Mouse (Mus musculus) natural killer cell, adult 2 months (primary cell): ENCODE measurements around the gene Rab31.

Source experiments
- DNase-seq, 2 experiments: peaks; one replicate each; pipeline ENCODE4 v3.0.0; 2022; ENCODE audit warnings: low spot score in 2 of 2

Rab31 gene

DNA sequence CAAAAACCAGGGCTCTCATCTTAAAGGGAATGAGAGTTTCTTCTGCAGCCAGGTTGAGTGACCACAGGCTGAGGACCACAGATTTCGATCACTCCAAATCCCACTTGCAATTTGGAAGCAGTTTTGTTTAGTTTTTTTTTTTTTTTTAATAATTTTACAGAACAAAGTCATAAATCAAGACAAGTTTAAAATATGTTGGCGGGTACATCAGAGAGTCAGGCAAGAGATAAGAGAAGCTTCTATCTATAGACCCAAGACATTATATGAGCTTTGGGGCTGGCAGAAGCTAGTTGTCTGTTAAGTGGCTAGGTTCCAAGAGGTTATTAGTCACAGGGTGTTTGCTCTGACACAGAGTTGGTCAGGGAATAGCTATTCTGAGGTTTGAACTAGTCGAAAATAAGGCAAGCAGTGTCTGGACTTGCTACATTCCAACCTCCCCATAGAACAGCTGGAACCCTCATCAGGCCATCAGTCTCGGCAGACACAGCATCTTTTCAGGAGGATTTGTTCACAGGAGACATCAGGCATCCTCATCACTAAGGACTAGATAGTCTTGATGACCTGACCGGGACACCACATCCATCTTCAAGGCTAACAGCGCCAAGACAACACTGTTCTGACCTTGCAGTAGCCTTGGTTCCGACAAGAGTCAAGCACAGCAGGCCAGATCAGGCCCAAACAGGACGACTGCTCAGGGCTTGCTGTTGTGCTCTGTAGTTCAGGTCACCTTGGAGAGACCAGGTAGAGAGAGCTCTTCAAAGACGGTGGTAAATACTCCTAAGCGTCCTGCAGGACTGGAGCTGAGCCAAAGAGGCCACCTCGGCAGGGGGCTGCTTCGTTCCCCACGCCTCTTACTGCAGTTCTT lies 68.8 kb downstream of the Rab31 start:
- DNase-seq, result no peak

DNA sequence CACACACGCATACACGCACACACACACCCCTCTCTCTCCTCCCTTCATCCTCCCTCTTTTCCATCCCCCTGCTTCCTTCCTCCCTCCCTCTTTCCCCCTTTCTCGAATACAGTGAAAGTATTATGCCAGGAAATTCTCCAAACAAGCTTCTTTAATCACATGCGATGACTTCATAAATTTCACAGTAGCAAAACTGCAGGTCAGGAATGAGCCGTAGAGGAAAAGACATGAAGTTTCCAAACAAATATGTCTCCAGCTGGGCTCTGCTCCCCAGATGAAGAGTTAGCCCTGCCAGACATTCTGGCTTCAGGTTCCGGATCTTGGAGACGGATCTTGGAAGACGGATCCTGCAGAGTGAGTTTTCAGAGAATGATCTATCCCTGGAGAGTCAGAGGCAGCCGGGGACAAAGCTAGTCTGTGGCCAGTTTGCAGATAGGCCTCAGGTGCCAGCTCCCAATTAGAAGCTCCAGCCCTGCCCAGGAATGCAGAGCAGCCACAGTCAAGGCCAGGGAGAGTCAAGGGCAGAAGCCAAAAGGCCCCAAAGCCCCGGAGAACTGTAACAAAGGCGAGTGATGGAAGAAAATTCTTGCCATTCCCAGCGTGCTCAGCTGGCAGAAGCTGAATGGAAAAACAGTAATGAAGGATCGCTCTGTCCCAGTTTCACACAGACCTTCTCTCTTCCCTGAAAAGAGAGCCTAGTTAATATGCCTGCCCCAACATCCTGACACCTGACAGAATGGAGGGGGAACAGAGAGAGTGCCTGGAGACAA lies 70.6 kb downstream of the Rab31 start:
- no peak for DNase-seq

DNA sequence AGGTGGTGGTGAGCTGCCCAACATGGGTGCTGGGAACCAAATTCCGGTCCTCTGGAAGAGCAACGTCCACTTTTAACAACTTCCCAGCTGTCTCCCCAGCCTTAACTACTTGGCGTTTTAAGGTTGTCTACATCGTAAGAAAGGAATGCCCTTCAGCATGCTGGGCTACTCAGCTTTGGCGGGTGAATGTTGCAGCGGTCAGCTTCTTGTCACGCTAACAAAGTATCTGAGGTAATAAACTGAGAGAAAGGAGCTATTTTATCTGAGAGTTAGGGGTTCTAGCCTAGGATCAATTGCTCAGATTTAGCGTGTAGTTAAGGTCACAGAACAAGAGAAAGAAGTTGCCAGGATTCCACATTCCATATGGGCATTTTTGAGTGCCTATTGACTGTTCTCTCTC lies 71.2 kb downstream of the Rab31 start:
- DNase-seq, result no peak

DNA sequence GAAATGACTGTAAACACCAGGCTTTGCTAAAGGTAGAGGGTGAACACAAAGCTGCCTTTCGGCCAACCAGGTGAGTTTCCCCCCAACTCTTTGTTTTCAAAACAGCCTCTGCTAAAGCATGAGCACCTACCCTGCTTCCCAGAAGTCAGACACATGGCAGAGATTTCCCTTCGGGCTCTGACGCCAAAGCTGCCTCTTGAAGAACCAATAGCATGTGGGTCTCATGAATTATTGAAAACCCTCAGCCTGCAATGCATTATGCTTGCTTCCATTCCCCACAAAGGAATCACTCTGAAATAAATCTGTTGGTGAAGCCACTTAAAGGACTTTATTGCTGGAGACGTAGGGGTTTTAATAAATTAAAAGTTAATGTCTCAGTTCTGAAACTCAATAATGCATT lies 72.5 kb downstream of the Rab31 start:
- no peak for DNase-seq

DNA sequence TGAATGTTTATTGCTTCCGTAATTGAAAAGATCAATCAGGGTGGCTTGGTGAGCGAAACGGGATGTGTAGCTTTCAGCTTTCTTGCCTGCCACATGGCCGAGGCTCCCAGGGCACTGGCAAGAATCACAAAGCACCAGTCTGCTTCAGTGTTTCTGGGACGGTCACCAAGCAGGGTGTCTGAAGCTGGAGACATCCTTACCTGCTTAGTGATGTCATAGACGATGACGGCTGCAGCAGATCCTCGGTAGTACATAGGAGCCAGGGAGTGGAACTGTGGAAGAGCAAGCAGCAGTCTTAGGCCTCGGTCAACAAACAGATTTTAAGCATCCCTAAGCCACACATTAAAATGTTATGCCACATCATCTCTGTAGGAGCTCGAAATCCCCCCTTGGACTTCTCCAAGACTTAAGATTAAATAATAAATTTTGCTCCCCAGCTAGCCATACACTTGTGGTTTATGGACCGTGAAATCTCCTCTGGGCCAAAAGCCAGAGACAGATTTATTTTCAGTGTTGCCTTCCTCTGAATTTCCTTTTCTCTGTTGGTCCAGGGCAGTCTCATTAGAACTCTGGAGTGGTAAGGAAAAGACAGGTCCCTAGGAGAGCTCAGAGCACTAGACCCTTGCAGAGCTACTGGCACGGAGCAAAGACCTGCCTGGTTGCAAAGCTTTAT lies 74.6 kb downstream of the Rab31 start:
- no peak for DNase-seq

DNA sequence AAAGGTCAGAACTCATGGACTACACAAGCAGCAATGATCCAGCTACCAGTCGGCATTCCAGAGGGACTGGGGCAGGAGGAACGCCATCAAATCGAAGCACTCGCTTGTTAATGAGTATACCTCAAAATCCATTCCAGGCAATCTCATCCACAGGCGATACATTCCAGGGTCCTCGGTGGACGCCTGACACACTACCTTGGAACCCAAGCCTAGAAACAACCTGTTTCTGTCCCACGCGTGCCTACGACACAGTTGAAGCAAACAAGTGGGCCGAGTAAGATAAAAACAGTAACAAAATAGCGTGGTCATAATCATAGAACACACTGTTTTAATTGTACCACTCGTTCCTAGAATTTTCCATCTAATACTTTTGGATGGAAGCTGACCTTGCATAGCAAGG lies 75.6 kb downstream of the Rab31 start:
- DNase-seq, result no peak

DNA sequence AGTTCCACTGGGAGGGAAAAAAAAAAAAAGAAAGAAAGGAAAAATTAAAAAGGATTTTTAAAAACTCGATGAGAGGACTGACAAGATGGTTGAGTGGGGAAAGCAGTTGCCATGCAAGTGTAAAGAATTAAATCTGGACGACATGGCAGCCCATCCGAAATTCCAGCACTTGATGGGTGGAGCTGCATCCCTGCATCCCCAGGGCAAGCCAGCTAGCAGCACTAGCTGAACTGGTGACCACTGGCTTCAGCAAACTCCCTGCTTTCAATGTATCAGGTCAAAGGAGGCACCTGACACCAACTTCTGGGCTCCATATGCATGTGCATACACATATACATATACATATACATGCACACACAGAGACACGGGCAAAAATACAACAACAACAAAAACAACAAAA lies 80.3 kb downstream of the Rab31 start:
- DNase-seq, result no peak

DNA sequence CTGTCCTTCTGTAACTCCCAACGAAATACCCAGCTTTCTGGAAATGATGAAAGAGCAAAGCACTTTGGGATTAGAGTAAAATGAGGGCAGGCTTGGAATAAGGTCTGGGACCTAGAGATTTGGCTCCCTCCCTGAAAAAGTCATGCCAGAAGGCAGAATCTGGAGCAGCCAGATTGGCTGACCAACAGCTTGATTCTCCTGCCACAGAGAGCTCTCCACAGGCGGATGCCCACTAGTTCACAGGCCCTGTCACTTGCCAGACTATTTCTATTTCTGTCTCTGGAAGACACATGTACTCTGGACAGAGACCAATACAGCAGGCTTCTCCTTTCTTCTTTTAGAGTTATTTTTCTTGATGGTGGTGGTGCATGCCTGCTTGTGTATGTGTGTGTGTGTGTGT lies 88.8 kb downstream of the Rab31 start:
- DNase-seq, result no peak

DNA sequence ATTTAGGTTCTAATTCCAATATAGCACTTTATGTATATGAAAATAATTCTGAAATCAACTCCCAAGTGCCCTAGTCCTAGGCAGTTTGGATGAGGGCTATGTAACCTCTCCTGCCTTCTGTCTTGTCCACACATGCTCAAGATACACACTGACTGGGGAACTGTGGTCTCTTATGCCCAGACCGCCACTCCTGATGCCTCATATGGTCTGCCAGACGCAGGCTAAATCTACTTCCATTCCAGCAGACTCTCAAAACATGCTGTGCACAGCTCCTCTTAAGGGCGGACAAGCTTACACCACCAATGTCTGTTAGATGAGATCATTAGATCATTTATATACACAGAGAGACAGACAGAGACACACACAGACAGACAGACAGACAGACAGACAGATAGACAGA lies 89.2 kb downstream of the Rab31 start:
- no peak for DNase-seq

DNA sequence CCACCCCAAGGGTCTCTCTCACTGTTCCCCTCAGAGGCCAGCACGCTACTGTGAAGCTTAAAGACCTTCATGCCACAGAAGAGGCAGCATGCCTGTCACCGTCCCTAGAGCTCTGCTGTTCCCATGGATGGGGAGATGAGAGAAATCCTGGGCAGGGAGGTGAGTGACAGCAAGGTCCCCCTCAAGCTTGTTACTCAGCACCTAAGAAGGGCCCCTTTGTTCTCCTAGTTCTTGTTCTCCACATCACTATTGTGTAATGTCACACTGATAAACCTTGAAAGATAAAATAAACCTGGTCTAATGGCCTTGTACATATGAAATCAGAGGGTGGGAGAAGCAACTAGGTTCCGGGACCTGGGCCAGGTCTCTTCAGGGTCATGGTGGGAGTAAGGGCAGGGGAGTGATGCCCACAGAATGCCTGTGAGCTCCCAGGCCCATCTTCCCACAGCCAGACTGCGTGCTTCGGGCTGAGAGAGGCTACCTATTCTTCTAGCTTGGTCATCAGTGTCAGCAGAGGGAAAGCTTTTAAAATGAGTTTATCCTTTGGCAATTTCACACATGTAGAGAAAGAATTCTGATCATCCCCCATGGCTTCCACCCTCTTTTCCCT lies 90.4 kb downstream of the Rab31 start:
- DNase-seq, result no peak

DNA sequence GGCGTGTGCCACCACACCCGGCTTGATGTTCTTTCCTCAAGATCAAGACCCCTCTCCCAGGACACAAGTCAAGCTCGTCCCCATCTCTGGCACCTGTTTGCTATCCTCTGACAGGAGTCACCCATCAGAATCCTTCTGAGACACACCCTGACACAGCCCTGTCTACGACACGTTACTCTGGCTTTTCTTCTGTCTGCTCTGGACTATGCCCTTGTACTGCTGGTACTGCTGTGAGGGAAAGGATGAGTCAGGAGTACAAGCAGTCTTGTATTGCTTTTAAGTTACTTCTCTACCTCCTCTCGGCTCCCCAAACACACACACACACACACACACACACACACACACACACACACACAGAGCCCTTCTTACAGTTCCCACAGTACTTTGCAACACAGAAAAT lies 91.0 kb downstream of the Rab31 start:
- DNase-seq, result no peak

DNA sequence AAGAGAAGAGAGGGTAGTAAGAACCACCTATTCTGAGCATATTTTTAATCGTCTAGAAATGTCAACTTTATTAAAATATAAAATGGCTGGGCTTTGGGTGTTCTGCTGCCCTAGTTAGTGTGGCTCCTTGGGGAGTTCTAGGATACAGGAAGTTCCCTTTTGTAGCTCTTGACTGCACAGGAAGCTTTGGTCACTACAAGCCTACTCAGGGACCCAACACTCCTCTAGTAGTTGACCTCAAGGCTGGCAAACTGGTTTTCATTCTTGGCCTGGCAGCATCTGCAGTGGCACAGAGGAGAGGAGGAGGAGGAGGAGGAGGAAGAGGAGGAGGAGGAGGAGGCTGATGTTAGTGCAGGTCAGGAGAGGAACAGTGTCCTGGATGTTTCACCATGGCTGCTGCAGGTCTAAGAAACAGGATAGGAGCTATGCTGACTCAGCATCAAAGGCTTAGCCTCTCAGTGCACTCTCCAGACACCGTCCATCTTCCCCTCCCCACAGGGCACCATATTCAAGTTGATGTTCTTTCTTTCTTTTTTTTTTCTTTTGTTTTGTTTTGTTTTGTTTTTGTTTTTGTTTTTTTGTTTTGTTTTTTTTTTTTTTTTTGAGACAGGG lies 91.6 kb downstream of the Rab31 start:
- DNase-seq, result no peak

DNA sequence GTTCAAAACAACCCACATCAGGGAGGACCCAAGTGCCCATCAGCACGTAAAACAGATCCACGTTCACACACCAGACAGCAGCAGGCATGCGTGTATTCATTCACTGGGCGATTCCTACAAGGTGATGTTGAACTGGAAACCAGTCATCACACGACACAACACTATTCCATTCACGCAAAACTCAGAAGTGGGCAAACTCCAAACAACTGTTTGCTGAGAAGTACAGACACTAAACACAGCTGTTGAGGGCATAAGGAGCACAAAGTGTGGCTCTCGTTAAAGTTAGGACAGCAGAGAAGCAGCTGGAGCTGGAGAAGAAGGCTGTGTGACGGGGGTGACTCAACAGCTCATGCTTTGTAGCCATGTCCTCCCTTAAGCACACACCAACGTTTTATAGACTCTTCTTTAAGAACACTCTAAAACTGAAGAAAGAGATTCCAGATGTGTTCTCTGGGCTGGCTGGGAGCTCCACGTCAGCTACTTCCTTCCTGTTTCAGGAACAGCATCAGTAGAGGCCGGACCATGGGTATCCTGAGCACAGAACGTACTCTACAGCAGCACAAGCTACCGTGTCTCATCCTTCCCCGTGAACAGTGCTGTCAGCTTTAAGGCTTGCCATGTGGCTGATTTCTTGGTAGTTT lies 92.6 kb downstream of the Rab31 start:
- no peak for DNase-seq

DNA sequence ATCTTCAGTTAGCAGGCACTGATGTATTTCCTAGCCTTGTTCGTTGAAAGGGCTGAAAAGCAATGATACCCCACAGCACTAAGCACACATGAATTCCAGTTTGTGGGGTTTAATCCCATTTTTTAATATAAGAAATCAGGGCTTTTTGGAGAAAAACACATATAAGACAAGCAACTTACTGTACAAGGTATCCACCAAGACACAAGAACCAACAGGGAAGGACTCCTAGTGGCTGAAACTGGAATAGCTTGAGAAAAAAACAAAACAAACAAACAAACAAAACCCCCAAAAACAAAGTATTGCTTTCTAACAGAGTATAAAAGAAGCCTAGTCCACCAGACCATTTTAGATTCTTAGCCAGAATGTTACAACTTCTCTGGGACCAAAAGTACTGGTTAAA lies 94.8 kb downstream of the Rab31 start:
- no peak for DNase-seq

DNA sequence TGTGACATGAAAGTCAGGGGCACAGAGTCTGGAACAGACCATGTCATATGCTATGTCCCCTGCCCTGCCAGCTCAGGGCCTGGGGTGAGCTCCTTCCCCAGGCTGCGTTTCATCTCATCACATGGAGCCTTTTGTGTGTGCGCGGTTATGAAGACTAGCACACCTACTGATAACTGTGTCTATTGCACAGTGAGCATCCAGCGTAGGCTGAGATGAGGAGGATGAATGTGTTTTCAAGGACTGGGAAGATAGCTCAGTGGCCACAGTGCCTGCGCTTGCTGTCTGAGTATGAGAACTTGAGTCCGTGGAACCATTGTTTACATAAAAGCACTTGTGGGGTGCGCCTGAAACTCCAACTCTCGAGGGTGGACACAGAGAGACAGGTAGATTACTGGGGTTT lies 96.0 kb downstream of the Rab31 start:
- DNase-seq, result no peak

DNA sequence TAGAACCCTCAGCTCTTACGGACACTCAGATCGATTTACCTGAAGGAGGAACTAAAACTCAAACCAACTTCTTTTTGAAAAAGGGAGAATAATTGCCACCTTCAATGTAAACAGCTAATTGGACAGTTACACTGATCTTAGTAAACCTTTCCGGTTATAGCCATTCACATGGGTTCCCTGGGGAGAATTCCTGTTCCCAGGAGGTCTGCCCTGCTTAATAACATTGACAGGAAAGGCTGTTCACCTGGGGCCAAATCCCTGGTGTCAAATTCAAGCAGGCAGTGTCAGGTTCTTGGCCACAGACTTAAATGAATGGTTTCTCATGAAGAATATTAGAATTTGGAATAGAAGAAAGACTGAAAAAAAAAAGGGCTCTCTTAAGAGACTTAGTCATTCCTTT lies 96.6 kb downstream of the Rab31 start:
- no peak for DNase-seq

DNA sequence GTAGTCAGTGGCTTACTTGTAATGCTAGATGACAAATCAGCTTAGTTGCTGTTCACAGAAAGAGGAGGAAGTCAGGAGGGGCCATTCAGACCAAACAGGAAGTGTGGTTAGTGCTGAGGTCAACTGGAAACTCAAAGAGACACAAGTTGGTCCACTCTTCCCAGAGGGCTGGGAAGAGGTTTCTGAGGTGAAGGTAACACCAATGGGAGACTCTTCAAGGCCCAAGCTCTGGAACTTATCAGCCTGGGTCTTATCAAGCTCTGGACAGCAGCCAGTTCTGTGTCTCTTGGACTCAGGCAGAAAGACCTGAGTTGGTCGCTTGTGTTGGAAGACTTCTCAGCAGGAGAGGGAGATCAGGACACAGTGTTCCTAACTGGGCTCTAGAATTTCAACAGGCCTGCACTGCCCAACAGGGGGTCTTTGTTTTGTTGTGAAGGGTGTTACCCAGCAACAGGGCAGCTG lies 97.8 kb downstream of the Rab31 start:
- peak; percentile 23 to 45 for DNase-seq

DNA sequence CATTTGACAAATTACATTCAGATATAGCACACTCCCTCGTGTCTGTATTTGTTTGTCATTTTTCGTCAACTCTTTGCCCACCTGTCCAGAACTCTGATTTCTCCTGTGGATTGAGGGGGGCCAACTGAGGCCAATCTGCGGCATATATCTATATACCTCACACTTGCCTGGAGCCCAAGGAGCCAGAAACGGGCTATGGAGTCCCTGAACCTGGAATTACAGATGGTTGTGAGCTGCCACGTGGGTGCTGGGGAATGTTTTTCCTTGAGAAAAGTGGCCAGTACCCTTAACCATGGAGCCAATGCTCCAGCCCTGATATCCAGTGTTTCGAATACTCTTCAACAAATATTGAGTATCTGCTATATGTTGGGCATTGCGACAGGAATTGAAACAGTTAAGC lies 99.6 kb downstream of the Rab31 start:
- DNase-seq, result no peak

DNA sequence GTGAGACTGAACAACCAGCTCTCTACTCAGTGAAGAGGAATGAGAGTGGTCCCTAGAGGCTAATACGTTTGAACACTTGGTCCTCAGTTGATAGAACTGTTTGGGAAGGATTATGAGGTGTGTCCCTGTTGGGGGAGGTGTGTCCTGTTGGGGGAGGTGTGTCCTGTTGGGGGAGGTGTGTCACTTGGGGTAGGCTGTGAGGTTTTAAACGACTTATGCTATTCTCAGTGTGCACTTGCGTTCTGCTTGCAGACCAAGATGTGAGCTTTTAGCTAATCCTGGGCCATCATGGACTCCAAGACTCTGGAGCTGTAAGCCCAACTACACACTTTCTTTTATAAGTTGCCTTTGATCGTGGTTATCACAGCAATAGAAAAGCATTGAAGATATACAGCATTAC lies 103.5 kb downstream of the Rab31 start:
- DNase-seq, result no peak

DNA sequence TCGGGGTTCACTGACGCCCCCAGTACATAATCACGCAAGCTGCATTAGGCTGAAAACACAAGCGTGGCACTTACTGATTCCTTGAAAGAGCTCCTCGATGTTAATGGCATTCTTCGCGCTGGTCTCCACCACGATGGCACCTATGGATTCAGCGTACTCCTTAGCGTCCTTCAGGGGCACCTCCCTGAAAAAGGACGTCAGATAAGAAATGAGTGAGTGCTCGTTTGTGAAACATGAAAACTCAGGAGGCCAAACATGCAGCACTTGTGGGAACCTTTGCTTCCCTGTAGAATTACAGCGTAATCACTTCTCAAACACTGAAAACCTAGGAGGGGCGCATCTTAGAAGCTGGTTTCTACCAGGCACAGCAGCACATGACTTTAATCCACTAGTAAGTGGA lies 104.8 kb downstream of the Rab31 start:
- no peak for DNase-seq
